In genomic region chr4:108664407-108664806, GRCm38 (mm10) we compare ENCODE assay signal across 8 mouse cellular contexts. TPM values are rescaled to one million over a fixed set of nuclear protein-coding genes. Genes with fewer than 3 reads are reported as not detected.
DNase-seq lines count a peak whose midpoint lies in the region; ATAC-seq and TF ChIP-seq lines count a peak whose summit lies in the region.

No protein-coding gene starts in this region.

- peaks cover 7% of the 10 kb centered on the region for H3K36me3 ChIP-seq in liver, adult 2 months (ENCODE audit: control insufficient read depth, insufficient read depth, low read length)
- no peaks in the 10 kb centered on the region for H3K36me3 ChIP-seq in thymus, adult 2 months (ENCODE audit: control insufficient read depth, insufficient read depth, low read length)

- ATAC-seq in megakaryocyte progenitor cell, adult 5-6 weeks (replicated peaks; ENCODE audit: poor library complexity) = peak; percentile 65

- H3K79me2 ChIP-seq in liver, adult 2 months (ENCODE audit: control insufficient read depth, insufficient read depth, low read length) = no peaks in the 10 kb centered on the region

- TF ChIP-seq POLR2A in liver, adult 2 months (IDR thresholded peaks at IDR 0.05; ENCODE audit: extremely low read depth, insufficient read depth, low read length) = no peak
- no peak for TF ChIP-seq POLR2A in thymus, adult 2 months (IDR thresholded peaks at IDR 0.05; ENCODE audit: control insufficient read depth, extremely low read depth, insufficient read depth, low read length, poor library complexity)

- H3K27ac ChIP-seq in liver, adult 2 months (replicated peaks; ENCODE audit: insufficient read depth, low read depth, low read length) = no peak overlapping the region
- no peak overlapping the region for H3K27ac ChIP-seq in thymus, adult 2 months (ENCODE audit: control insufficient read depth, insufficient read depth, low read length)

- peak; percentile 44 for TF ChIP-seq CTCF in liver, adult 2 months (IDR thresholded peaks at IDR 0.05; ENCODE audit: low read depth, low read length)
- no peak for TF ChIP-seq CTCF in thymus, adult 2 months (IDR thresholded peaks at IDR 0.05; ENCODE audit: borderline replicate concordance, control insufficient read depth, extremely low read depth, insufficient read depth, low read length, poor library complexity)

- 12% methylated on average over 2 of the region's 2 CpGs for WGBS in liver, adult 2 months
- WGBS in thymus, adult 2 months = 55% methylated on average over 2 of the region's 2 CpGs

- no peak overlapping the region for H3K4me3 ChIP-seq in liver, adult 2 months (ENCODE audit: insufficient read depth, low read depth, low read length)
- H3K4me3 ChIP-seq in thymus, adult 2 months (ENCODE audit: control insufficient read depth, insufficient read depth, low read length) = no peak overlapping the region

- no peak overlapping the region for H3K9ac ChIP-seq in liver, adult 2 months (ENCODE audit: low read depth, low read length)

- peak; percentile 8 to 19 for DNase-seq in cerebellum, postnatal 14 days
- DNase-seq in cerebellum, postnatal 36 days = no peak
- DNase-seq in liver, adult 2 months (ENCODE audit: extremely low read depth, low read depth, low spot score) = peak; percentile 87
- no peak for DNase-seq in liver
- DNase-seq in embryo, embryonic 10 days (ENCODE audit: low spot score) = peak; percentile 54
- no peak for DNase-seq in thymus, adult 2 months
- DNase-seq in testis, postnatal 14 days (ENCODE audit: low spot score) = no peak

- H3K27me3 ChIP-seq in liver, adult 2 months (ENCODE audit: control insufficient read depth, insufficient read depth, low read length) = no peaks in the 10 kb centered on the region
- H3K27me3 ChIP-seq in thymus, adult 2 months (ENCODE audit: control insufficient read depth, insufficient read depth, low read length) = no peaks in the 10 kb centered on the region

- no peaks in the 10 kb centered on the region for H3K4me1 ChIP-seq in liver, adult 2 months (ENCODE audit: control insufficient read depth, insufficient read depth, low read length)
- H3K4me1 ChIP-seq in thymus, adult 2 months (replicated peaks; ENCODE audit: control insufficient read depth, insufficient read depth, low read length) = no peaks in the 10 kb centered on the region

RNA-seq across cellular contexts. Expression of gene Cc2d1b, which starts 44.7 kb away (rescaled TPM):
- total RNA-seq in liver, adult 2 months (2014; rRNA removed) = 7.1 and 8.7 TPM in 2 replicates
- polyA plus RNA-seq in liver, adult 2 months (2012; rRNA removed) = 6.7 and 9.5 TPM in 2 replicates
- 16.8 and 18.6 TPM in 2 replicates for total RNA-seq in megakaryocyte progenitor cell, adult 5-6 weeks (2015)
- total RNA-seq in megakaryocyte progenitor cell, adult 5-6 weeks (2017) = 28.3 and 44.0 TPM in 2 replicates
- 73.1 and 73.2 TPM in 2 replicates for polyA plus RNA-seq in thymus, adult 2 months (2012; rRNA removed)

RNA-seq across cellular contexts. Expression of gene 3110021N24Rik, which starts 55.0 kb away (rescaled TPM):
- 0.40 and 0.46 TPM in 2 replicates for total RNA-seq in liver, adult 2 months (2014; rRNA removed)
- not detected in 2 replicates for polyA plus RNA-seq in liver, adult 2 months (2012; rRNA removed)
- total RNA-seq in megakaryocyte progenitor cell, adult 5-6 weeks (2015) = not detected in 2 replicates
- not detected in 2 replicates for total RNA-seq in megakaryocyte progenitor cell, adult 5-6 weeks (2017)
- polyA plus RNA-seq in thymus, adult 2 months (2012; rRNA removed) = 0.09 TPM in 1 of 2 replicates, not detected in the other

Comparison
In these comparisons a context has a peak if more than half of its experiments do, and no peak if none do; other contexts are left out.
1. DNase-seq: peak in cerebellum, postnatal 14 days (2 of 2), liver, adult 2 months (single experiment) and embryo, embryonic 10 days (single experiment); none in cerebellum, postnatal 36 days (0 of 2), liver (single experiment), thymus, adult 2 months (single experiment) and testis, postnatal 14 days (single experiment).